Mouse (Mus musculus): Measurements from ENCODE around the gene Ebf1.

GRCm38 (mm10) chr11:44808855-44809546 lies 191.9 kb downstream of the Ebf1 start:
- no peak for TF ChIP-seq CTCF (IDR thresholded peaks at IDR 0.05)
- TF ChIP-seq EP300 (IDR thresholded peaks at IDR 0.05): no peak
